Mouse (Mus musculus): ENCODE measurements around the gene Igflr1. TPM values are rescaled to one million over a fixed set of nuclear protein-coding genes. Genes with fewer than 3 reads are reported as not detected.

The Igflr1 gene
- polyA plus RNA-seq, 1 experiment, result 0.56 TPM

GRCm38 (mm10) chr7:30604424-30604823, 39.2 kb downstream of the Igflr1 start:
- Histone ChIP-seq H3ac (ENCODE audit: control insufficient read depth, insufficient read length, low read depth) (no peak overlapping the region), H3K27me3 (ENCODE audit: control insufficient read depth, insufficient read depth, insufficient read length) (peaks cover 8% of the 10 kb centered on the region), H3K4me3 (ENCODE audit: insufficient read depth, poor library complexity, severe bottlenecking) (no peak overlapping the region), H3K79me2 (ENCODE audit: control insufficient read depth, insufficient read depth) (no peaks in the 10 kb centered on the region), H3K36me3 (ENCODE audit: control insufficient read depth, insufficient read depth) (no peaks in the 10 kb centered on the region), H3K79me3 (ENCODE audit: low read depth) (no peaks in the 10 kb centered on the region)
- no peak for TF ChIP-seq MAX (IDR thresholded peaks at IDR 0.05)
- no peak for TF ChIP-seq CEBPB (IDR thresholded peaks at IDR 0.05; ENCODE audit: low read depth)
- no peak for TF ChIP-seq MYOG (IDR thresholded peaks at IDR 0.05; ENCODE audit: control insufficient read depth, extremely low read depth, insufficient read length)
- TF ChIP-seq MYOD1 (IDR thresholded peaks at IDR 0.05; ENCODE audit: control insufficient read depth, insufficient read length, low read depth), result no peak
- no peak for TF ChIP-seq CTCF (IDR thresholded peaks at IDR 0.05; ENCODE audit: control insufficient read depth, insufficient read depth, insufficient read length)
- TF ChIP-seq USF1 (IDR thresholded peaks at IDR 0.05; ENCODE audit: low read depth), result no peak
- no peak for TF ChIP-seq FOSL1 (IDR thresholded peaks at IDR 0.05; ENCODE audit: insufficient read depth, low read length, poor library complexity, severe bottlenecking)

- Histone ChIP-seq H3K27me3 (ENCODE audit: control insufficient read depth, insufficient read depth, insufficient read length) (peaks cover 5% of the 10 kb centered on the region), H3K4me3 (ENCODE audit: insufficient read depth, poor library complexity, severe bottlenecking) (no peak overlapping the region), H3K79me3 (ENCODE audit: low read depth) (no peaks in the 10 kb centered on the region), H3ac (ENCODE audit: control insufficient read depth, insufficient read length, low read depth) (no peak overlapping the region), H3K36me3 (ENCODE audit: control insufficient read depth, insufficient read depth) (no peaks in the 10 kb centered on the region), H3K79me2 (ENCODE audit: control insufficient read depth, insufficient read depth) (no peaks in the 10 kb centered on the region)
- TF ChIP-seq CEBPB (IDR thresholded peaks at IDR 0.05; ENCODE audit: low read depth) (no peak), USF1 (IDR thresholded peaks at IDR 0.05; ENCODE audit: low read depth) (no peak), MYOD1 (IDR thresholded peaks at IDR 0.05; ENCODE audit: control insufficient read depth, insufficient read length, low read depth) (no peak), CTCF (IDR thresholded peaks at IDR 0.05; ENCODE audit: control insufficient read depth, insufficient read depth, insufficient read length) (no peak), MAX (IDR thresholded peaks at IDR 0.05) (no peak), MYOG (IDR thresholded peaks at IDR 0.05; ENCODE audit: control insufficient read depth, extremely low read depth, insufficient read length) (no peak), FOSL1 (IDR thresholded peaks at IDR 0.05; ENCODE audit: insufficient read depth, low read length, poor library complexity, severe bottlenecking) (no peak)
These were observed 39.7 kb downstream of the Igflr1 start for GRCm38 (mm10) chr7:30604944-30605343.

GRCm38 (mm10) chr7:30607706-30608309, 42.6 kb downstream of the Igflr1 start:
- H3K4me3 ChIP-seq (ENCODE audit: insufficient read depth, poor library complexity, severe bottlenecking), result no peak overlapping the region
- no peak for TF ChIP-seq MYOG (IDR thresholded peaks at IDR 0.05; ENCODE audit: control insufficient read depth, extremely low read depth, insufficient read length)
- peak; percentile 43 for TF ChIP-seq CTCF (IDR thresholded peaks at IDR 0.05; ENCODE audit: control insufficient read depth, insufficient read depth, insufficient read length)
- H3ac ChIP-seq (ENCODE audit: control insufficient read depth, insufficient read length, low read depth), result no peak overlapping the region
- H3K27me3 ChIP-seq (ENCODE audit: control insufficient read depth, insufficient read depth, insufficient read length), result no peaks in the 10 kb centered on the region
- H3K79me2 ChIP-seq (ENCODE audit: control insufficient read depth, insufficient read depth), result no peaks in the 10 kb centered on the region
- no peaks in the 10 kb centered on the region for H3K79me3 ChIP-seq (ENCODE audit: low read depth)
- H3K36me3 ChIP-seq (ENCODE audit: control insufficient read depth, insufficient read depth), result no peaks in the 10 kb centered on the region

GRCm38 (mm10) chr7:30608476-30608875, 43.2 kb downstream of the Igflr1 start:
- Histone ChIP-seq H3K79me2 (ENCODE audit: control insufficient read depth, insufficient read depth) (no peaks in the 10 kb centered on the region), H3K27me3 (ENCODE audit: control insufficient read depth, insufficient read depth, insufficient read length) (no peaks in the 10 kb centered on the region), H3K4me3 (ENCODE audit: insufficient read depth, poor library complexity, severe bottlenecking) (no peak overlapping the region), H3K36me3 (ENCODE audit: control insufficient read depth, insufficient read depth) (no peaks in the 10 kb centered on the region), H3ac (ENCODE audit: control insufficient read depth, insufficient read length, low read depth) (no peak overlapping the region), H3K79me3 (ENCODE audit: low read depth) (no peaks in the 10 kb centered on the region)
- TF ChIP-seq USF1 (IDR thresholded peaks at IDR 0.05; ENCODE audit: low read depth) (no peak), CTCF (IDR thresholded peaks at IDR 0.05; ENCODE audit: control insufficient read depth, insufficient read depth, insufficient read length) (no peak), MAX (IDR thresholded peaks at IDR 0.05) (no peak)

GRCm38 (mm10) chr7:30610043-30610442, 44.8 kb downstream of the Igflr1 start:
- no peak for TF ChIP-seq MYOG (IDR thresholded peaks at IDR 0.05; ENCODE audit: control insufficient read depth, extremely low read depth, insufficient read length)
- no peak for TF ChIP-seq MAX (IDR thresholded peaks at IDR 0.05)
- TF ChIP-seq CTCF (IDR thresholded peaks at IDR 0.05; ENCODE audit: control insufficient read depth, insufficient read depth, insufficient read length), result no peak
- TF ChIP-seq USF1 (IDR thresholded peaks at IDR 0.05; ENCODE audit: low read depth), result no peak
- TF ChIP-seq CEBPB (IDR thresholded peaks at IDR 0.05; ENCODE audit: low read depth), result no peak
- TF ChIP-seq FOSL1 (IDR thresholded peaks at IDR 0.05; ENCODE audit: insufficient read depth, low read length, poor library complexity, severe bottlenecking), result no peak
- TF ChIP-seq MYOD1 (IDR thresholded peaks at IDR 0.05; ENCODE audit: control insufficient read depth, insufficient read length, low read depth), result no peak
- Histone ChIP-seq H3ac (ENCODE audit: control insufficient read depth, insufficient read length, low read depth) (no peak overlapping the region), H3K79me3 (ENCODE audit: low read depth) (no peaks in the 10 kb centered on the region), H3K4me3 (ENCODE audit: insufficient read depth, poor library complexity, severe bottlenecking) (no peak overlapping the region), H3K79me2 (ENCODE audit: control insufficient read depth, insufficient read depth) (no peaks in the 10 kb centered on the region), H3K36me3 (ENCODE audit: control insufficient read depth, insufficient read depth) (no peaks in the 10 kb centered on the region), H3K27me3 (ENCODE audit: control insufficient read depth, insufficient read depth, insufficient read length) (no peaks in the 10 kb centered on the region)

GRCm38 (mm10) chr7:30612654-30613402, 47.6 kb downstream of the Igflr1 start, which contains the start of gene Upk1a:
Gene Upk1a, minus strand, starts transcription at chr7:30612847.
- Histone ChIP-seq H3K36me3 (ENCODE audit: control insufficient read depth, insufficient read depth) (peaks cover 7% of the 10 kb centered on the region), H3K79me3 (ENCODE audit: low read depth) (no peaks in the 10 kb centered on the region), H3ac (ENCODE audit: control insufficient read depth, insufficient read length, low read depth) (no peak within 1 kb of the TSS), H3K4me3 (ENCODE audit: insufficient read depth, poor library complexity, severe bottlenecking) (no peak within 1 kb of the TSS), H3K79me2 (ENCODE audit: control insufficient read depth, insufficient read depth) (no peaks in the 10 kb centered on the region), H3K27me3 (ENCODE audit: control insufficient read depth, insufficient read depth, insufficient read length) (no peaks in the 10 kb centered on the region)
- TF ChIP-seq MAX (IDR thresholded peaks at IDR 0.05), result no peak
- no peak for TF ChIP-seq FOSL1 (IDR thresholded peaks at IDR 0.05; ENCODE audit: insufficient read depth, low read length, poor library complexity, severe bottlenecking)
- no peak for TF ChIP-seq CTCF (IDR thresholded peaks at IDR 0.05; ENCODE audit: control insufficient read depth, insufficient read depth, insufficient read length)
- TF ChIP-seq MYOD1 (IDR thresholded peaks at IDR 0.05; ENCODE audit: control insufficient read depth, insufficient read length, low read depth), result no peak
- TF ChIP-seq MYOG (IDR thresholded peaks at IDR 0.05; ENCODE audit: control insufficient read depth, extremely low read depth, insufficient read length), result no peak
- TF ChIP-seq CEBPB (IDR thresholded peaks at IDR 0.05; ENCODE audit: low read depth), result no peak
- TF ChIP-seq USF1 (IDR thresholded peaks at IDR 0.05; ENCODE audit: low read depth), result no peak

Data from C2C12 (cell line).